Mouse (Mus musculus) fibroblast of lung, adult 2 months (primary cell): ENCODE results near the gene Gm13043.
"Not testable (repeated sequence)": the region's sequence is repeated elsewhere in the genome, so short reads cannot be mapped to it uniquely, and the experiment has no call there.

Source experiments
- DNase-seq: peaks from one replicate; pipeline ENCODE4 v3.0.0-alpha.2; 2011; ENCODE audit warnings: low read depth

Gm13043 gene

GRCm38 (mm10) chr4:143511043-143511442 is at the start of gene Gm13043:
Gene Gm13043, plus strand, starts transcription at chr4:143511343.
- no peak for DNase-seq

GRCm38 (mm10) chr4:143535654-143536053 is 24.5 kb downstream of the Gm13043 start, which contains the start of gene Gm13040:
Gene Gm13040, plus strand, starts transcription at chr4:143535954.
- not testable (repeated sequence) for DNase-seq

GRCm38 (mm10) chr4:143551400-143551799 is 40.3 kb downstream of the Gm13043 start, which contains the start of the genes BC080695 and Gm13057:
Gene BC080695, plus strand, starts transcription at chr4:143551700.
Gene Gm13057, plus strand, starts transcription at chr4:143551709.
- not testable (repeated sequence) for DNase-seq
